Mouse (Mus musculus) gastrocnemius, adult 18-20 months (tissue): ENCODE results near the gene Gmps. TPM values are rescaled to one million over a fixed set of nuclear protein-coding genes. Genes with fewer than 3 reads are reported as not detected.

Experiments used
- total RNA-seq, 2 experiments: library from RNA; stranded (reverse); gene quantifications; 2 replicates each; pipeline ENCODE4 v1.2.3; 2021

Gmps gene
- total RNA-seq, 2 experiments from 2014 or later = 16.4 to 17.8 TPM

Other genes starting within 250 kb of the Gmps start
- not detected for gene Plch1, start 76.6 kb upstream of the Gmps start, total RNA-seq
- 1 to 10 TPM; 6.6 to 7.1 TPM for gene E130311K13Rik, start 46.6 kb upstream of the Gmps start, total RNA-seq
- 1 to 10 TPM; 4.5 to 5.9 TPM for gene Slc33a1, start 11.3 kb upstream of the Gmps start, total RNA-seq
- under 1 TPM; 0.16 to 0.24 TPM for gene Vmn2r1, start 105.4 kb downstream of the Gmps start, total RNA-seq
- not detected for gene Vmn2r2, start 165.8 kb downstream of the Gmps start, total RNA-seq